Mouse (Mus musculus) erythroblast, adult 5-6 weeks (primary cell): ENCODE data around the gene Dazl. TPM values are rescaled to one million over a fixed set of nuclear protein-coding genes. Genes with fewer than 3 reads are reported as not detected.

Source experiments
- ATAC-seq: replicated peaks from 2 replicates; pipeline ENCODE4 v1.8.0; 2016; ENCODE audit warnings: moderate number of reproducible peaks, mild to moderate bottlenecking, moderate TSS enrichment, inconsistent platforms; ENCODE audit not compliant: poor library complexity, low FRiP score, severe bottlenecking
- total RNA-seq, 2 experiments: library from RNA; stranded (forward) in 1 of 2; stranded (reverse) in 1 of 2; fragments of 150-400 nt in 1 of 2; fragments of 200-764, 138-1000 nt in 1 of 2; gene quantifications; 2 replicates each; pipeline versions ENCODE4 v1.2.3 to v1.2.4; 2015 to 2017; ENCODE audit warnings: low replicate concordance in 2 of 2

The Dazl gene
- total RNA-seq (2015; ENCODE audit: low replicate concordance) (not detected in 2 replicates), total RNA-seq (2017; ENCODE audit: low replicate concordance) (0.51 TPM in 1 of 2 replicates, not detected in the other)

GRCm38 (mm10) chr17:50293241-50293731 lies at the start of gene Dazl:
Gene Dazl (minus strand): TSS chr17:50293636.
- no peak for ATAC-seq

GRCm38 (mm10) chr17:50341850-50342544 lies 48.6 kb upstream of the Dazl start:
- ATAC-seq: no peak

GRCm38 (mm10) chr17:50338901-50339300 lies 45.5 kb upstream of the Dazl start:
- ATAC-seq: no peak

GRCm38 (mm10) chr17:50335776-50336175 lies 42.3 kb upstream of the Dazl start:
- ATAC-seq: no peak

GRCm38 (mm10) chr17:50334694-50335093 lies 41.3 kb upstream of the Dazl start:
- ATAC-seq: no peak

- no peak for ATAC-seq
Measured at GRCm38 (mm10) chr17:50332012-50332300, 38.5 kb upstream of the Dazl start.

GRCm38 (mm10) chr17:50331171-50332011 lies 38.0 kb upstream of the Dazl start:
- no peak for ATAC-seq

GRCm38 (mm10) chr17:50330245-50330644 lies 36.8 kb upstream of the Dazl start:
- ATAC-seq: no peak

GRCm38 (mm10) chr17:50324658-50325057 lies 31.2 kb upstream of the Dazl start:
- no peak for ATAC-seq

GRCm38 (mm10) chr17:50318810-50319209 lies 25.4 kb upstream of the Dazl start:
- ATAC-seq: no peak

GRCm38 (mm10) chr17:50316216-50317150 lies 23.0 kb upstream of the Dazl start:
- ATAC-seq: no peak

- ATAC-seq: no peak
Measured at GRCm38 (mm10) chr17:50310148-50310802, 16.8 kb upstream of the Dazl start.

- ATAC-seq: no peak
Measured at GRCm38 (mm10) chr17:50309512-50310072, 16.2 kb upstream of the Dazl start.

- ATAC-seq: no peak
Measured at GRCm38 (mm10) chr17:50308880-50309279, 15.4 kb upstream of the Dazl start.

GRCm38 (mm10) chr17:50308059-50308647 lies 14.7 kb upstream of the Dazl start:
- ATAC-seq: no peak

- ATAC-seq: no peak
Measured at GRCm38 (mm10) chr17:50302867-50303266, 9.4 kb upstream of the Dazl start.

GRCm38 (mm10) chr17:50300171-50300841 lies 6.9 kb upstream of the Dazl start:
- ATAC-seq: no peak

- ATAC-seq: no peak
Measured at GRCm38 (mm10) chr17:50298821-50299220, 5.4 kb upstream of the Dazl start.
